Mouse (Mus musculus): Measurements from ENCODE around the gene Ptrh2. TPM values are rescaled to one million over a fixed set of nuclear protein-coding genes. Genes with fewer than 3 reads are reported as not detected.

The Ptrh2 gene
- total and polyA plus RNA-seq, 3 experiments = 29.8 to 54.5 (median 34.7) TPM

DNA sequence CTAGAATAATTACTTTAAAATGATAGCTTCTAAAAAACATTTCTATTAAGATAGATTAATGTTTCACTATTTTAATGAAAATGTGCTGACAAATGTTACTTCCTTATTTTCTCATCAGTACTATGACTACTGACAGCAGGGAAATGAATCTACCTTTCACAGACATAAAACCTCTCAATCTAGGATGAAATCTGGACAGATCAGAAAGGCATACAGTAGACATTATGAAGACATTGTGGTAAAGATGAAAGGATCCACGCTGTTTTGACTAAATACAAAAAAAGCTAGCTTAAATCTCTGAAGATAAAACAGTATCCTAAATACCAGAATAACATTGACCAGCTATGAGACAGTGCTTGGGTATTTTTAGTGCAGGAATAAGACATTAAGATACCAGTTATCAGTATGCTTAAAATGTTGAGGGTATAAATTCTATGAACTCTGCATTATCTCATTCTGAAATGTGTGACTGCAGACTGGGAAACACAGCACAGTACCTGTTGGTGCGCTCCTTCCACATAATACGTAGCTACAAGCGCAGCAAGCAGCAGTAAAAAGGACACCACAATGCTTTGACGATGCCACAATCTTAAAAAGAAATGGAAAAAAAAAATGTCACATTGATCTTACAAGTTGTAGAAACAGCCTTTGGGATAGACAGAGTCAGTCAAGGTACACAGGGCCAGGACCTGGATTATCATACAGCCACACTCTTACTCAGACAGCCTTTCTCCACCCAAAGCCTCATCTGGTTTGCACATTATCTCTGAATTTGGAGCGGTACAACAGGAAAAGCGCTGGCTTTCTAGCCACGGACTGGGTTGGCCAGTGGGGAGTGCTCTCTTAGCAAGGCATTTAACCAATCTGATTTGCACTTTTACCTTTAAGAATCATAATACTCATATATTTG, 20.5 kb upstream of the Ptrh2 start:
- H3K27me3 ChIP-seq (replicated peaks) = no peaks in the 10 kb centered on the region
- peaks cover 33 to 71% of the 10 kb centered on the region in 2 experiments for H3K36me3 ChIP-seq (replicated peaks in 1 of 2; ENCODE audit: control insufficient read depth in 1 of 2, insufficient read depth in 1 of 2, low read length in 1 of 2)
- DNase-seq (ENCODE audit: extremely low read depth) = no peak
- H3K4me2 ChIP-seq (ENCODE audit: insufficient read depth, low read depth, poor library complexity, severe bottlenecking) = no peak overlapping the region
- dilution Hi-C loops (cut with MboI; ENCODE audit: extremely low pct_ligation_motif_present, extremely low pct_unique_long_range_greater_than_20kb, low sequenced_read_pairs) = no loop called here
- no peak overlapping the region for H3K9ac ChIP-seq (ENCODE audit: insufficient read depth, low read depth)
- H3K4me1 ChIP-seq (ENCODE audit: control insufficient read depth in 1 of 2, insufficient read depth in 2 of 2) = peaks cover 0 to 2% of the 10 kb centered on the region in 2 experiments; a peak in 1 of 4 replicates
- H3K4me3 ChIP-seq (replicated peaks in 1 of 3; ENCODE audit: low read depth in 2 of 3, low read length in 2 of 3, poor library complexity in 1 of 3) = no peak overlapping the region
- no peaks in the 10 kb centered on the region for H3K9me3 ChIP-seq (replicated peaks; ENCODE audit: low read length)
- no peak overlapping the region for H3K27ac ChIP-seq (ENCODE audit: insufficient read depth, low read depth)
- 0 out of 2 replicates have a peak, but pooled peaks cover 3% of the 10 kb centered on the region for H3K79me2 ChIP-seq (replicated peaks; ENCODE audit: control insufficient read depth, extremely low read depth, insufficient read depth, poor library complexity, severe bottlenecking)
- TF ChIP-seq ZMIZ1 (IDR thresholded peaks at IDR 0.05; ENCODE audit: low read depth, low read length) (no peak), GABPA (IDR thresholded peaks at IDR 0.05; ENCODE audit: insufficient replicate concordance, low read depth, low read length) (no peak)
- in situ Hi-C loops (cut with MboI; ENCODE audit: low pct_ligation_motif_present, low pct_unique_long_range_greater_than_20kb, low sequenced_read_pairs) = no loop called here

DNA sequence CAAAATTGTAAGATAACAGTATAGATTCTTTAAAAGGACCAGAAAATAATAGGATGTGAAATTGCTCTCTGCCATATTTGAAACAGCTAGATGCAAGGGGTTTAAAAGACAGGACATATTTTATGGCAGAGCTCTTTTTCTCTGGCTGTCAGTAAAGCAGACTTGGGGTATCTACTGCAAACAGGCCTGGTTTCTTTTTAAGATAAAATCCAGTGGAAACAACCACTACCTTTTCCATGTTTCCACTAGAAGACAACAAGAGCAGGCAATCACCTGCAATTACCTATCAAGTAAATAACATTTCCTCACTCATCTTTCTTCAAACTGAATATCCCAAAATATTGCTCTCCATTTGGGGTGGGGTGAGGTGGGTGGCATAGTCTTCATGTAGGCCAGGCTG, 19.8 kb upstream of the Ptrh2 start:
- no peaks in the 10 kb centered on the region for H3K4me1 ChIP-seq (ENCODE audit: control insufficient read depth in 1 of 2, insufficient read depth in 2 of 2)
- no peak overlapping the region for H3K9ac ChIP-seq (ENCODE audit: insufficient read depth, low read depth)
- no peaks in the 10 kb centered on the region for H3K9me3 ChIP-seq (replicated peaks; ENCODE audit: low read length)
- peaks cover 33 to 66% of the 10 kb centered on the region in 2 experiments for H3K36me3 ChIP-seq (replicated peaks in 1 of 2; ENCODE audit: control insufficient read depth in 1 of 2, insufficient read depth in 1 of 2, low read length in 1 of 2)
- in situ Hi-C loops (cut with MboI; ENCODE audit: low pct_ligation_motif_present, low pct_unique_long_range_greater_than_20kb, low sequenced_read_pairs) = no loop called here
- 0 out of 2 replicates have a peak, but pooled peaks cover 3% of the 10 kb centered on the region for H3K79me2 ChIP-seq (replicated peaks; ENCODE audit: control insufficient read depth, extremely low read depth, insufficient read depth, poor library complexity, severe bottlenecking)
- H3K27me3 ChIP-seq (replicated peaks) = no peaks in the 10 kb centered on the region
- no peak for DNase-seq (ENCODE audit: extremely low read depth)
- dilution Hi-C loops (cut with MboI; ENCODE audit: extremely low pct_ligation_motif_present, extremely low pct_unique_long_range_greater_than_20kb, low sequenced_read_pairs) = no loop called here
- no peak overlapping the region for H3K4me2 ChIP-seq (ENCODE audit: insufficient read depth, low read depth, poor library complexity, severe bottlenecking)
- TF ChIP-seq ZC3H11A (IDR thresholded peaks at IDR 0.05; ENCODE audit: low read depth, low read length) (no peak), NELFE (IDR thresholded peaks at IDR 0.05; ENCODE audit: low read depth, low read length) (no peak), UBTF (IDR thresholded peaks at IDR 0.05; ENCODE audit: low read depth, low read length) (no peak), MAX (IDR thresholded peaks at IDR 0.05; ENCODE audit: low read length) (no peak), EP300 (IDR thresholded peaks at IDR 0.05; ENCODE audit: low read length) (no peak), ZKSCAN1 (IDR thresholded peaks at IDR 0.05; ENCODE audit: borderline replicate concordance, low read depth, low read length) (no peak), NRF1 (IDR thresholded peaks at IDR 0.05; ENCODE audit: low read depth, low read length) (no peak), MYC (IDR thresholded peaks at IDR 0.05; ENCODE audit: low read depth, low read length) (no peak)
- H3K27ac ChIP-seq (ENCODE audit: insufficient read depth, low read depth) = no peak overlapping the region
- H3K4me3 ChIP-seq (replicated peaks in 1 of 3; ENCODE audit: low read depth in 2 of 3, low read length in 2 of 3, poor library complexity in 1 of 3) = no peak overlapping the region

DNA sequence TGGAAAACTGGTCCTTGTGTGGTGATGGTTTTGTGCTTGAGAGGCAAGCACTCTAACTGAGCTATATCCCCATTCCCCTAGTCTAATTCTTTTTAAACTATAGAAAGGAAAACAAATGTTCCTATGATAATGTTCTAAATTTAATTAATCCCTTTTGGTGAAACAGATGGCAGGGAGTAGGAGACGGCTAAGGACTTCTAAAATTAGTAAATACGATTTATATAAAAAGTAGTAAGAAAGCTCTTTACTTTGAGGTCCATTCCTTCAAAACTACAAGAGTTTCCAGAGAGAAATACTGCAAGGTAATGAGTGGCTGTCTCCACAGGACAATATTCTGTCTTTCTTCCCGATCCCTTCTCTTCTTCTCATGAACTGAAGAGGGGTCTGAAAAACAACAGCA, 19.4 kb upstream of the Ptrh2 start:
- in situ Hi-C loops (cut with MboI; ENCODE audit: low pct_ligation_motif_present, low pct_unique_long_range_greater_than_20kb, low sequenced_read_pairs) (no loop called here), dilution Hi-C loops (cut with MboI; ENCODE audit: extremely low pct_ligation_motif_present, extremely low pct_unique_long_range_greater_than_20kb, low sequenced_read_pairs) (no loop called here)
- no peak for DNase-seq (ENCODE audit: extremely low read depth)
- Histone ChIP-seq H3K9me3 (replicated peaks; ENCODE audit: low read length) (no peaks in the 10 kb centered on the region), H3K4me2 (ENCODE audit: insufficient read depth, low read depth, poor library complexity, severe bottlenecking) (no peak overlapping the region), H3K9ac (ENCODE audit: insufficient read depth, low read depth) (no peak overlapping the region), H3K4me3 (replicated peaks in 1 of 3; ENCODE audit: low read depth in 2 of 3, low read length in 2 of 3, poor library complexity in 1 of 3) (no peak overlapping the region), H3K27me3 (replicated peaks) (no peaks in the 10 kb centered on the region), H3K79me2 (replicated peaks; ENCODE audit: control insufficient read depth, extremely low read depth, insufficient read depth, poor library complexity, severe bottlenecking) (0 out of 2 replicates have a peak, but pooled peaks cover 3% of the 10 kb centered on the region), H3K4me1 (ENCODE audit: control insufficient read depth in 1 of 2, insufficient read depth in 2 of 2) (no peaks in the 10 kb centered on the region), H3K27ac (ENCODE audit: insufficient read depth, low read depth) (no peak overlapping the region), H3K36me3 (replicated peaks in 1 of 2; ENCODE audit: control insufficient read depth in 1 of 2, insufficient read depth in 1 of 2, low read length in 1 of 2) (peaks cover 33 to 66% of the 10 kb centered on the region in 2 experiments)
- TF ChIP-seq JUND (conservative IDR thresholded peaks at IDR 0.05; ENCODE audit: low read depth, low read length) (no peak), MAZ (IDR thresholded peaks at IDR 0.05; ENCODE audit: low read depth, low read length) (no peak), POLR2A (IDR thresholded peaks at IDR 0.05; ENCODE audit: low read depth, low read length) (no peak), SIN3A (IDR thresholded peaks at IDR 0.05; ENCODE audit: low read length) (no peak), BHLHE40 (IDR thresholded peaks at IDR 0.05; ENCODE audit: low read depth, low read length) (no peak), EP300 (IDR thresholded peaks at IDR 0.05; ENCODE audit: low read length) (no peak)

All from CH12.LX (cell line).